Mouse (Mus musculus): ENCODE results near the gene Gys1. TPM values are rescaled to one million over a fixed set of nuclear protein-coding genes. Genes with fewer than 3 reads are reported as not detected.
"Not testable (repeated sequence)": the region's sequence is repeated elsewhere in the genome, so short reads cannot be mapped to it uniquely, and the experiment has no call there.

Gys1 gene
- 10 to 100 TPM; 46.4 to 57.6 TPM for total RNA-seq (2021)
- 64.0 and 82.1 TPM in 2 replicates for polyA plus RNA-seq (2012; rRNA removed)
- long read RNA-seq, transcript Gys1-201 (16 exons, 3,678 nt) = major isoform, 29 of 45 reads
- long read RNA-seq, partial matches to known transcripts = 14 of 45 reads
- long read RNA-seq, other reads (novel, unspliced or antisense) = 2 of 45 reads

DNA sequence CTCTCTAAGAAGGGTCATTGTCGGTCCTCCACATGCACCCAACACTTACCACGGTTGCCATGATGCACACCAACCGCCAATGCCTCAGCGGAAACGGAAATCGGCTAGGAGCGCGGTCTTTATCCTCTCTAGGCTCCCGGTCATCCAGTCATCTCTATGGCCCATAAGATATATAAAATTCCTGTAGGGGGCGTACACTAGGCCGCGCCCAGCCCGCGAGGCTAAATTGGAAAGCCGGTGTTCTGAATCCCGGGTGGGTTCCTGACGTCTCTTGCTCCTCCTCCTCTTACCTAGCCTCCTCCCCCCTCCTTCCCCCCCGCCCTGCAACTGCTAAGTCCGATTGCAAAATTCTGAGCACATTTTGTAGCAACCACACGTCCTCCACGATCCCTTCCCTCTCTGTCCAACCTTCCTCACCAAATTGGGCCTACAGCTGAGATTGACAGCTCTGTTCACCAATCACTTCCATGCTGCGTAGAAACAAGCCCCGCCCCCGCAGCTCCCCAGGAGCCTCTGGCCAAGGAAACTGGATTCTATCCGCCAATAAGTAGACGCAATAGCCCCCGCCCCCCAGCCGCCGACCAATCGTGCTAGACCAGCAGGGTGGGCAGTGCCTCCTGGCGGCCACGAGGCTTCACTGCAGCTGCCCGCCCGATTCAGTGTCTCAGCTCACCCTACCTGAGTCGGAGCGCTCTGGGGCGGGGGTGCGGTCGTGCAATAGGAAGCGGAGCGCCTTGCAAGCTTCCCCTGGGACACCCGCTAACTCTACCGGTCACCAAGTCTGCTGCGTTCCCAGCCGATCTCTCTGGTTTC is at the start of gene Gys1:
Gene Gys1, plus strand, starts transcription at position 642 of the 813 bp plus-strand sequence.
- DNase-seq = peak; percentile 100

DNA sequence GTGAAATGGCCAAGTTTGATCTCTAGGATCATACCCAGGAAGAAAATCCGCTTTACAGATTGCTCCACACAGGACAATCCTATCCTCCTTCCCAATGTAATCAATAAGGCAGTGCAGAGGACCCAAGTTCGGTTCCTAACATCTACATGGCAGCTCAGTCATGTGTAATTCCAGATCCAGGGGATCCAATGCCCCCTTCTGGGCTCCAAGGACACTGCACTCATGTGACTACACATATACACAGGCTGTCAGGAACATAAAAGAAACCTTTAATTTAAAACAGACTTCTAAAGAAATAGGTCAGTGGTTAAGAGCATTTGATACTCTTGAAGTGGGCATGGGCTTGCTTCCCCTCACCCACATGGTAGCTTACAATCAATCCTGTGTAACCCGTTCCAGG is 48.6 kb upstream of the Gys1 start:
- no peak for DNase-seq

- DNase-seq = no peak
Measured at GRCm38 (mm10) chr7:45395129-45395541, 39.5 kb upstream of the Gys1 start.

- peak; percentile 100 for DNase-seq
Measured at GRCm38 (mm10) chr7:45395578-45396336, 38.9 kb upstream of the Gys1 start, which contains the start of gene Snrnp70. Gene Snrnp70 (minus strand): TSS chr7:45395742.

DNA sequence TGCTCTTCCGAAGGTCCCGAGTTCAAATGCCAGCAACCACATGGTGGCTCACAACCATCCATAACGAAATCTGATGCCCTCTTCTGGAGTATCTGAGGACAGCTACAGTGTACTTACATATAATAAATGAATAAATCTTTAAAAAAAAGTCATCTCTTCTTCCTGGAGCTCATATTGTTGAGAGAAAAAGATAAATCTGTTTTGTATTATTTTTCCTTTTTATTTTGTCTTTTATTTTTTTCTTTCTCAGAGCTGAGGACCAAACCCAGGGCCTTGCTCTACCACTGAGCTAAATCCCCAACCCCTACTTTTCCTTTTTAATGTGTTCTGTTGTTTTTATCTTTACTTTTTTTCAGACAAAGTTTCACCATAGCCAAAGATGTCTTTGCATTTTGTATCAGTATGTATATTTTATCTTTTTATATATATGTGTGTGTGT is 38.3 kb upstream of the Gys1 start:
- DNase-seq = not testable (repeated sequence)

DNA sequence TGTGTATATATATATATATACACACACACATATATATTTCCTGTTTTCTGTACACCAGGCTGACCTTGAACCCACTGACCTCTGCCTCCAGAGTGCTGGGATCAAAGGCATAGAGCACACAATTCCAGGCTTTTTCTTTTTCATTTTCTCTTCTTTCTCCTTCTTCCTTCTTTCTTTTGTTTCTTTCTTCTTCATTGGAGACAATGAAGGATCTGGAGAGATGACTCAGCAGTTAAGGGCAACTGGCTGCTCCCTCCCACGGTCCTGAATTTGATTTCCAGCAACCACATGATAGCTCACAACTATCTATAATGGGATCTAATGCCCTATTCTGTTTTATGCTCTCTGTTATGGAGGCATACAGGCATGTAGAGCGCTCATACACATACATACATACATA is 37.9 kb upstream of the Gys1 start:
- no peak for DNase-seq

DNA sequence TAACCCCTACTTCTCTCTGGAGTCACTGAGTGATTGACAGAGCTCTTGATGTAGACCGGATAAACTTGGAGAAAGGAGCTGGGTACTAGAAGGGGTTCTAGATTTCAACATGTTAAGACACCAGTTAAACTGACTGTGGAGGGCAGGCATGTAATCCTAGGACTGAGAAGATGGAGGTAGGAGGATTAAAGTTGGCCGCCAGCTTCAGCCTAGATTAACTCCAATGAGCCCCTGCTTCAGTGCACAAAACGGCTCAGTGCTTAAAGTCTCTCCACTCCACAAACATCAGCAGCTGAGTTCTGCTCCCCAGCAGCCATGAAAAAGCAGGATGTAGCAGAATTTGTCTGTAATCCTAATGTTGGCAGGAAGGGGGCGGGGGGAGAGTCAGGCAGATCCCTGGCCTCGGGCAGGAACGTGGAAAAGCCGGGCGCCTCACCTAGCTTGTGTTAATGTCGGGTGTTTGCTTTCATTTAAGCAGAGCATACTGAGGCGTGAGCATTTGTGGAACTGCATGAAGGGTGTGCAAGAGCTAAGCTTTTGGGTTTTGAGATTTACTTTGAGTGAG is 33.0 kb upstream of the Gys1 start:
- no peak for DNase-seq

DNA sequence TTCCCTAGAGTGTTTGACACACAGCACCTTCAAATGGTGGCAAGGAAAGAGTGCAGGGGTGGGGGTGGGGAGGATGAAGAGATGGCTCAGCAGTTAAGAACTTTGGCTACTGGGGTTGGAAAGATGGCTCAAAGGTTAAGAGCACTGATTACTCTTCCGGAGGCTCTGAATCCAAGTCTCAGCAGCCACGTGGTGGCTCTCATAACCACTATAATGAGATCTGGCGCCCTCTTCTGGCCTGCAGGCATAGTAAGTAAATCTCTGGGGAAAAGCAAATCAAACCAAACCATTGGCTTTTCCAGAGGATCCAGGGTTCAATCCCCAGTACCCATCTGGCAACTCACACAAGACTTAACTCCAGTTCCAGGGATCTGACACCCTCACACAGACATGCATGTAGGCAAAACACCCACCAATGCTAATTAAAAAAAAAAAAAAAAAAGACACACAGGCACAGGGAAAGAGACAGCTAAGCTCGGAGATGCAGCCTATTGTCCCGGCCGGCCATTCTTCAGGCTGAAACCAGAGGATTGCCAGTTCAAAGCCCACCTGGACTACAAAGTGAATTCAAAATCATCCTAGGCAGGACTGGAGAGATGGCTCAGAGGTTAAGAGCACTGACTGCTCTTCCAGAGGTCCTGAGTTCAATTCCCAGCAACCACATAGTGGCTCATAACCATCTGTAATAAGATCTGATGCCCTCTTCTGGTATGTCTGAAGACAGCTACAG is 30.9 kb upstream of the Gys1 start:
- DNase-seq = peak; percentile 60

DNA sequence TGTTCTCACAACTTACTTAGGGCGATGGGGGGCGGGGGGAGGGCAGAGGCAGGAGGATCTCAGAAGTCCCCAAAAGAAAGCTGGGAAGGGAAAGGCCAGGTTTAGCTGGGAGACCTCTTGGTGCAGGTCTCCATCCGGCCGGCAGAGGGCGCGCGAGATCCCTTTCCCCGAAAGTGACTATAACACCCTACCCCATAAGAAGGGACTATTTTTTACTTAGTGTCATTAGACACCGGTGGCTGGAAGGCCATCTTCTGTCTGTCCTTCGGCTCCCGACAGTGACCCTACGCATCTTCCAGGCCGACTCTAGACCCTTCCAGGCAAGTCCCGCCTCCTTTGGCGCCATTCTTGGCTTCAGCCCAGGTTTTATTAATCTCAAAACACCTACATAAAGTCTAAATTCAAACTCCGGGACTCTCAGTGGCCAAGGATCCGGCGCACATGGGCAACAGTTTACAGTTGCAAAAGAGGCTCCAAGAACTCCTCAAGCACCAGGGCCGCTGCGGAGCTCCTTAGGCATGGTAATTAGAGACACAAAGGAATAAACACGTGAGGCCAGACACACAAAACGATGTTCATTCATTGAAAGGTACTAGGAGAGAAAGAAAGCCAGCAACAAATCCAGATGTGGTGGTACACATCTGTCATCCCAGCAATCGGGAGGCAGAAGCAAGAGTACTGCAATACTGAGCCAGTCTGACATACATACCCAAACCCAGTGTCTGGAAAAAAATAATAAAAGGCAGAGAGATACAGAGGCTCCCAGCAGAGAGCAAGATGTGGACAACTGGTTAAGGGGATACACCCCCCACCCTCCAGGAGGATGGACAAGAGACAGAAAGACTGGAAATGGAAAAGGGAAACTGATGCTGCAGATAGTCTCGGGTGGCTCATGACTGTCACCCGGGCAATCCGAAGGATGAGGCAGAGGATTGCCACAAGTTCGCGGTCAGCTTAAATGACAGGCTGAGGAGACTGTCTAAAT is 29.3 kb upstream of the Gys1 start, which contains the start of gene Kcna7:
Gene Kcna7, plus strand, starts transcription at position 563 of the 985 bp plus-strand sequence.
- DNase-seq = peak; percentile 83

DNA sequence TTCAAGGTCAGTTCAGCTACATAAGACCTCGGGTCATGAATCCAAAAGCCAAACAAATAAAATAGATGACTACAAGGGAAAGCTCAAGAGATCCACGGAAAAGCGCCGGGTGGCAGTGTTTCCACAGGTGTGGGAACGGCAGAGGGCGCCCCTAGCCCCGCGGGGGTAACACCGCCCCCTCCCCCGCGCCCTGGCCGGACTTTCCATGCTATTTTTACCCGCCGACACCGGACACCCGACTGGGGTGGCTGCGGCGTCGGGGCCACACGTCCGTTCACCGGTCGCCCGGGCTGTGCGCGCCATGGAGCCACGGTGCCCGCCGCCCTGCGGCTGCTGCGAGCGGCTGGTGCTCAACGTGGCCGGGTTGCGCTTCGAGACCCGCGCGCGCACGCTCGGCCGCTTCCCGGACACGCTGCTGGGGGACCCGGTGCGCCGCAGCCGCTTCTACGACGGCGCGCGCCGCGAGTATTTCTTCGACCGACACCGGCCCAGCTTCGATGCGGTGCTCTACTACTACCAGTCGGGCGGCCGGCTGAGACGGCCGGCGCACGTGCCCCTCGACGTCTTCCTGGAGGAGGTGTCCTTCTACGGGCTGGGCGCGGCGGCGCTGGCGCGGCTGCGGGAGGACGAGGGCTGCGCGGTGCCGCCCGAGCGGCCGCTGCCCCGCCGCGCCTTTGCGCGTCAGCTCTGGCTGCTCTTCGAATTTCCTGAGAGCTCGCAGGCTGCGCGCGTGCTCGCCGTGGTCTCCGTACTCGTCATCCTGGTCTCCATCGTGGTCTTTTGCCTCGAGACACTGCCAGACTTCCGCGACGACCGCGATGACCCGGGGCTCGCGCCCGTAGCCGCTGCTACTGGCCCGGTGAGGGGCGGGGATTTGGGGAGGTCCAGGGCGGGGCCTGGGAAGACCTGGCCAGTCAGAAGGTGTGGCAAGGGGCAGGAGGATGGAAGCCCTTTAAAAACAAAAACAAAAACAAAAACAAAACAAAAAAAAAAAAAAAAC is 28.2 kb upstream of the Gys1 start:
- DNase-seq = peak; percentile 45

- DNase-seq = no peak
Measured at GRCm38 (mm10) chr7:45407836-45408235, 26.8 kb upstream of the Gys1 start.

GRCm38 (mm10) chr7:45408351-45408750 is 26.3 kb upstream of the Gys1 start:
- no peak for DNase-seq

- no peak for DNase-seq
Measured at GRCm38 (mm10) chr7:45408949-45409348, 25.7 kb upstream of the Gys1 start.

DNA sequence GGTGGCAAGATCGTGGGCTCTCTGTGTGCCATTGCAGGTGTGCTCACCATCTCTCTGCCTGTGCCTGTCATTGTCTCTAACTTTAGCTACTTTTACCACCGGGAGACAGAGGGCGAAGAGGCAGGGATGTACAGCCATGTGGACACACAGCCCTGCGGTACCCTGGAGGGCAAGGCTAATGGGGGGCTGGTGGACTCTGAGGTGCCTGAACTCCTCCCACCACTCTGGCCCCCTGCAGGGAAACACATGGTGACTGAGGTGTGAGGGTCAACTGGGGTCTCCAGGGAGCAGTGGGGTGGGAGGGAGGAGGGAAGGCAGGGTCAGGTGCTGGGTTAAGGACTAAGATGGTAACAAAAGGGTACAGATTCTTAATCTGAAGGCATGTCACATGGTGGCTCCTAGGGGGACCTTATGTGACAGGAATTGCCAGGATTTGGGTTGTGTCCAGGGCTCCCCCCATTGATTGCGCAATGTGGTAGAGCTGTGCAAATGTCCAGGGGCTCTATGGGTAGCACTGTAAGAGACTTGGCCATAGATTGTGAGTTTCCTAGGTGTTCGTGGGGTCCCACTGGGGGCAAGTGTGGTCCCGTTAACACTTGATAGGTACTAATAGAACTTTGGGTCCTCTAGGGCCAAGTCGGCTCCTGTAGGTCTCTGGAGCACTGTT is 25.0 kb upstream of the Gys1 start:
- no peak for DNase-seq

GRCm38 (mm10) chr7:45412421-45412820 is 22.2 kb upstream of the Gys1 start:
- no peak for DNase-seq

DNA sequence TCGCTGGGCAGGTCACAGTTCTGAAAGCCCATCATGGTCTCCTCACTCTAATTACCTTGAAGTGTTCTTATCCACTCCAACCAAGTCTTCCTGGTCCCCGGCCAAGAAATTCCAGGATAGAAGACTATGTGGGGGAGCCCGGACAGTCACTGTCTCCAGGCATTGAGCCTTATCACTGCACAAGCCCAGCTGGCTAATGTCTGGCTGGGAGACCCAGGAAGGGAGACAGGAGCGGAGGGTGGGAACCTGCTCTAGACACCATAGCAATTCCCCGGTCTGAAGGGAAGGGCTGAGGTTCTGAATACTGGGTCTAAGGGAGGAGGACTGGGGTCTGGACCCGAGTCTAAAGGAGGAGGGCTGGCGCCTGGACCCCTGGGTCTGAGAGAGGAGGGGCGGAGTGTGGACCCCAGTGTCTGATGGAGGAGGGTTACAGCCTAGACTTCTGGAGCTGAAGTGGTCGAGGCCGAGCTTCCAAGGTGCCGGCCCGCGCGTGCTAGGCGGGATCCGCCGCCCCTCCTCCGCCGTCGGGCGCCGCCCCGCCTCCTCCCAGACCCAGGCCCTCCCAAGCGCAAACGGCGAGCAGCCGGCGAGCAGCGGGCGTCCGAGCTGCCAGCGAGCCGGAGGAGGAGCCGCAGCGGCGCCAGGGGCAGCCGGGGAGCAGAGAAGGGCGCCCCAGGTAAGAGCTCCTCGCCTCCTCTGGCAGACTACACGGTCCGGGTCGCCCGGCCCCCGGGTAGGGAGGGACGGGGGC is 21.4 kb upstream of the Gys1 start, which contains the start of gene Ntf5:
Gene Ntf5, plus strand, starts transcription at position 583 of the 751 bp plus-strand sequence.
- DNase-seq = peak; percentile 32

All from adrenal gland, adult 2 months (tissue).